Mouse (Mus musculus) C2C12 (cell line): ENCODE measurements around the gene Tmem56. TPM values are rescaled to one million over a fixed set of nuclear protein-coding genes. Genes with fewer than 3 reads are reported as not detected.

Experiments
- H3K27me3 ChIP-seq: one replicate; pipeline ENCODE4 v1.6.1; 2011; ENCODE audit not compliant: control insufficient read depth, insufficient read depth, insufficient read length
- H3K36me3 ChIP-seq: one replicate; pipeline ENCODE4 v1.6.1; 2011; ENCODE audit not compliant: control insufficient read depth, insufficient read depth
- H3K4me3 ChIP-seq: one replicate; pipeline ENCODE4 v1.5.1; 2011; ENCODE audit warnings: mild to moderate bottlenecking, control low read depth; ENCODE audit not compliant: poor library complexity, insufficient read depth, severe bottlenecking
- H3K79me2 ChIP-seq: one replicate; pipeline ENCODE4 v1.6.1; 2011; ENCODE audit not compliant: control insufficient read depth, insufficient read depth
- H3K79me3 ChIP-seq: one replicate; pipeline ENCODE4 v1.6.1; 2011; ENCODE audit warnings: low read depth, control low read depth
- H3ac ChIP-seq: one replicate; pipeline ENCODE3; 2011; ENCODE audit warnings: low read depth; ENCODE audit not compliant: control insufficient read depth, insufficient read length
- CEBPB ChIP-seq: IDR thresholded peaks from one replicate; pipeline ENCODE4 v1.6.1; 2011; ENCODE audit warnings: low read depth, mild to moderate bottlenecking, control low read depth, moderate library complexity
- CTCF ChIP-seq: IDR thresholded peaks from one replicate; pipeline ENCODE4 v1.5.1; 2011; ENCODE audit not compliant: control insufficient read depth, insufficient read depth, insufficient read length
- FOSL1 ChIP-seq: IDR thresholded peaks from one replicate; pipeline ENCODE4 v1.8.0; 2011; ENCODE audit warnings: mild to moderate bottlenecking, low read length; ENCODE audit not compliant: poor library complexity, insufficient read depth, severe bottlenecking
- MAX ChIP-seq: IDR thresholded peaks from one replicate; pipeline ENCODE4 v1.6.1; 2011; ENCODE audit warnings: mild to moderate bottlenecking, control low read depth
- MYOD1 ChIP-seq: IDR thresholded peaks from one replicate; pipeline ENCODE4 v1.6.1; 2011; ENCODE audit warnings: low read depth; ENCODE audit not compliant: control insufficient read depth, insufficient read length
- MYOG ChIP-seq: IDR thresholded peaks from one replicate; pipeline ENCODE4 v1.6.1; 2011; ENCODE audit not compliant: control insufficient read depth, insufficient read length; ENCODE audit errors: extremely low read depth
- USF1 ChIP-seq: IDR thresholded peaks from one replicate; pipeline ENCODE4 v1.6.1; 2011; ENCODE audit warnings: low read depth, mild to moderate bottlenecking, control low read depth, moderate library complexity
- polyA plus RNA-seq: library from polyadenylated mRNA; unstranded; fragments of >200 nt; fragmentation: generic; extraction: Trizol; gene quantifications from one replicate; pipeline ENCODE4 v1.2.1, GENCODE M21; 2012; ENCODE audit warnings: missing spikeins

The Tmem56 gene
- polyA plus RNA-seq, 1 experiment: 0.09 TPM

DNA sequence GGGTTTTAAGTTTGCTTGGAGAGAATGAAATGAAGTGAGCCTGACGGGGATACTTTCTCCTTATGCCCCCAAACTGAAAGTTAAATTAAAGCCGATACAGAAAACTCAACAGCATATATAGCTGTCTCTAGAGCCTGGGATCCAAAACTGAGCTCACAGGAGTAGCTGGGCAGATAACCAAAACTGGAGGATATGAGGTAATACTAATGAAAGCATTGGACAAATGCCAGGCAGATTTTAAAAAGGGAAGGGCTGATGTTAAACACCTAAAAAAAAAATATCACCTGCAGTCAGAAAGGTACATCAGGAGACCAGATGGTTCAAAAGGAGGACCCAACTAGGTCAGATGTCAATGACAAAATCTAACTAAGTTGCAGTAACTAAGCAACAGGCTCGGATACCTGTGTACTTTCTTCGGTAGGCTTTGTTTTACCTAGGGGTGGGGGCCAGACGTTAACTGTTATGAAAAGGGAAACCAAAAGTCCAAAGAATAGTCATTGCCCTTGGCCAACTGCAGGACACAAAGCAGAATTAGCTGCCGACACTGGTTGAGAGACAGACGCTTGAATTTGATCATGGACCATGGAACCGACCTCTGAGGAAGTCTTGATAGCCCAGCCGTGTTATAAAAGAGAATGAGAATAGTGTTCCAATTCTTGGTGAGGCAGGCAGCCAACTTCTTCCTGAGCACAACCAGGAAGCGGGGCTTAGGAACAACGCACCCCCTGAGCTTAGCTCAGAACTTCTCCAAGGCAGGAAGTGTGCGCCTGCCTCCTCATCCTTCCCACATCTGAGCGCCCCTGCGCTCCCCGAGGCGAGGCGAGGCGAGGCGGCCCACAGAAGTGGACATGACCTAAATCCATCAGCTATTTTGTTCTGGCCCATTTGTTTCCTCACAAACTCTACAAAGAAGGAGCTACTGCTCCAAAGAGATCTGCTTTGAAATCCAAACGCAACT lies 24.1 kb downstream of the Tmem56 start:
- Histone ChIP-seq H3K79me2 (no peaks in the 10 kb centered on the region), H3K27me3 (peaks cover 13% of the 10 kb centered on the region), H3K36me3 (no peaks in the 10 kb centered on the region), H3K4me3 (no peak overlapping the region), H3ac (no peak overlapping the region), H3K79me3 (no peaks in the 10 kb centered on the region)
- TF ChIP-seq MYOD1 (no peak), CEBPB (no peak)

DNA sequence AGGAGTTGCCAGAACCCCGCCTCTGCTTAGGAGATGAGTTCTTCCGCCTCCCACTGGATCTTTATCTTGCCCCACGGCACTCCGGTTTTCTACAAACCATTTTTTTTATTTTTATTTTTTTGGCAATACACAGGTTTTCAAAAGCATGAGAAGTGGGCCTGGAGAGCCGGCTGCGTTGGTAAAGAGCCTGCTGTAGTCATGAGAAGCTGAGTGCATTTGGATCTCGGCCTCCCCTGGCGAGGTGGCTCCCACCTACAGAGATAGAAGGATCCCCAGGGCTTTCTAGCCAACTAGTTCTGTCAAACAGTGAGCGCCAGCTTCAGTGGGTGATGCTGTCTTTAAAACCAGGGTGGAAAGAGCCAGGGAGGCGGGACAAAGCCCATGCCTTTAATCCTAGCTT lies 25.5 kb downstream of the Tmem56 start:
- Histone ChIP-seq H3K27me3 (peaks cover 3% of the 10 kb centered on the region), H3K36me3 (no peaks in the 10 kb centered on the region), H3K79me3 (no peaks in the 10 kb centered on the region), H3K79me2 (no peaks in the 10 kb centered on the region), H3K4me3 (no peak overlapping the region), H3ac (no peak overlapping the region)
- no peak for TF ChIP-seq MAX
- no peak for TF ChIP-seq FOSL1
- TF ChIP-seq MYOD1: no peak
- TF ChIP-seq CEBPB: no peak
- no peak for TF ChIP-seq MYOG

DNA sequence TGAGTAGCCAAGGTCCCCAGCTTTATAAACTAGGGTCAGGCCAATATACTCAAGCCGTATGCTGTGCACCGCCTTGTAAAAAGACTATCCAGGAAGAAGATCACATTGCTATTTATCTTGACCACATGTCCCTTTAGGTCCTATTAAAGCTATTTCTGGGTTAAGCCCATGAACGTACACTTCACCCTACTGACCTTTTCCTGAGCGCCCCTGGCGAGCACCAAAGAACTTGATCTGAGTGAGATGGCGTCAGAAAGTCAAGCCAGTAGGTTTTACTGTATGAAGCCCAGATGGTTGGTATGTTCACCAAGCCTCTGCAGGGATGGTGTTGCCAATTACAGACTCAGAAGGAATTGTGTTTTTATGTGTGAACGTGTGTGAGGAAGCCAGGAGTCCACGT lies 26.8 kb downstream of the Tmem56 start:
- Histone ChIP-seq H3K4me3 (no peak overlapping the region), H3K79me2 (no peaks in the 10 kb centered on the region), H3K27me3 (no peaks in the 10 kb centered on the region), H3ac (no peak overlapping the region), H3K79me3 (no peaks in the 10 kb centered on the region), H3K36me3 (no peaks in the 10 kb centered on the region)
- TF ChIP-seq MYOG (no peak), MAX (no peak), MYOD1 (no peak), CEBPB (no peak), USF1 (no peak), FOSL1 (no peak), CTCF (no peak)

DNA sequence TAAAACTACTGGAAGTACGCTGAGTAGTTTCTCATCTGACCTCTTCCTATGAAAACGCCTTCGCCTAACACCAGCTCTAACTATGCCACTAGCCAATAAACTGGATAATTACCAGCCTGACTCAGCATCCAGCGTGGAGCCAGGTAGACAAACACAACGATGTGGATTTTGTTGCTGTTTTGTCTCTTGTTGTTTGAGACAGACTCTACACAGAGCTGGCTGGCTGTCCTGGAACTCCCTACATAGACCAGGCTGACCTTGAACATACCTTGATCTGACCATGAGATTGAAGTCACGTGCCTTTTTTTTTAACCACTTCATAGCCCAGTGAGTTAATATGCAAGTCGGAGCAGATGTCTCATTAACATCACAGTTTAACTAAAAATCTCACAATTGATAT lies 27.4 kb downstream of the Tmem56 start:
- Histone ChIP-seq H3K27me3 (no peaks in the 10 kb centered on the region), H3K79me2 (no peaks in the 10 kb centered on the region), H3K79me3 (no peaks in the 10 kb centered on the region)

DNA sequence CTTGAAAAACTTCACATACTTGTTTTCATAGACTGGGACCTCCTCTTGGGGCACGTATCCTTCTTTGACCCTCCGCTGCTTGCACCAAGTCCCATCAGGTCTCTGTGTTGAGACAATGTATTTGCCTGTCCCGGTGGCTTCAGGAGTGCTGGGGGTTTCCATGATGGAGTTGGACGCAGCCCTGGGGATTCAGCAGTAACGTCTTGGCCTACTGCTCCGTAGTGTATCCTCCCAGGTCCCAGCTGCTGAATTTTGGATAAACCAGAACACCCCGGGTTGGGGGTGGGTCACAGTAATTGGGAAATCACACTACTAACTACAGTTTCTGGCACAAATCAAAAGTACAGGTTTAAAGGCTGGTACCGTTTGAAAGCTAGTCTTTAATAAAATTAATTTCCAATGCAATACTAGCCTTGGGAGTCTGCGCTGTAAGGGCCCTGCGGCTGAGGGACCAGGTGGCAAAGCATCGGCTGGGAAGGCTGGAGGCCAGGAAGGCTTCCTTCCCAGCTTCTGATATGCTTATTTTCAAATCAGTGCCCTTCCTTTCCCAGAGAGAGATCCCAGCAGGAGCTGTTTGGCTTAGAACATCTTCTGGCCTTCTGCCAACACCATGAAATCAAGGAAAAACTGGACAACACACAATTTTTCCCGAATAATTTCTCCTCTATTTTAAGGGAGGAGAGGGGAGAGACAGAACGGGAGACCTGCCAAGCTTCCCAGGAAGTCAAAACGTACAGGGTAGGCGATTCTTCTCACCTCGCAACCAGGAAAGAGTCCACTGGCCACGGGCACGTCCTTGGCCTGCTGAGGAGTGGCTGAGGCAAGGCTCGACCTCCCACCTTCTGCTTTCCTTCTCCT lies 32.1 kb downstream of the Tmem56 start:
- Histone ChIP-seq H3ac (no peak overlapping the region), H3K36me3 (no peaks in the 10 kb centered on the region), H3K4me3 (no peak overlapping the region), H3K79me3 (no peaks in the 10 kb centered on the region), H3K27me3 (no peaks in the 10 kb centered on the region), H3K79me2 (no peaks in the 10 kb centered on the region)
- TF ChIP-seq MYOD1 (no peak), MYOG (no peak), FOSL1 (no peak), USF1 (no peak), CTCF (no peak)

More for the DNA sequence above, 27.4 kb downstream of the Tmem56 start:
- Histone ChIP-seq H3K36me3 (no peaks in the 10 kb centered on the region), H3K4me3 (no peak overlapping the region), H3ac (no peak overlapping the region)
- TF ChIP-seq CTCF: no peak
- no peak for TF ChIP-seq USF1

DNA sequence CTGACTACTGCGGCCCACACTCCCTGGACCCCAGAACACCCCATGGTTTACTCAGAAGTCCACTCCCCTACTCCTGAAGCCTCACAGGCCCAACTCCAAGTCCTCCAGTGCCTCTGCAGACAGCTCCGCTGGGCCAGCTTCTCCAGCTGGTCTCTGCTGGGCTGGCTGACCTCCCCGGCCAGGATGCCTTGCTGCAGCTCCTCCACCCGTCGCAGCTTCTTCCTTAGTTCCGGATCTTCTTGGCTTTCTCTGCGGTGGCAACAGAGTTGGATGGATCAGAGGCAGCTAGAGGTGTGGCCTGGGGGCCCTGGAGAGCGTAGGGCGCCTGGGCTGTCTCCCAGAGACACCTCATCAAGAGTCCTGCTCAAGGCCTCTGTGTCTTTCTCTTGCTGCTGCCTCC lies 32.9 kb downstream of the Tmem56 start:
- no peak overlapping the region for H3K4me3 ChIP-seq
- H3ac ChIP-seq: no peak overlapping the region
- no peaks in the 10 kb centered on the region for H3K27me3 ChIP-seq
- no peaks in the 10 kb centered on the region for H3K79me2 ChIP-seq
- H3K36me3 ChIP-seq: no peaks in the 10 kb centered on the region
- no peak for TF ChIP-seq MYOD1
- TF ChIP-seq MYOG: no peak
- TF ChIP-seq FOSL1: no peak
- no peak for TF ChIP-seq CEBPB
- no peak for TF ChIP-seq MAX
- TF ChIP-seq USF1: no peak
- no peak for TF ChIP-seq CTCF
- no peaks in the 10 kb centered on the region for H3K79me3 ChIP-seq
